Mouse (Mus musculus) c-Kit-positive CD71-positive TER-119-negative erythroid progenitor cells, embryonic 14.5 days (primary cell): Measurements from ENCODE around the gene Slc15a1.

Source experiments
- DNase-seq: peaks from one replicate; pipeline ENCODE4 v3.0.0-alpha.2; 2013; ENCODE audit warnings: low read depth

Slc15a1 gene

GRCm38 (mm10) chr14:121492328-121492727 lies 12.7 kb downstream of the Slc15a1 start:
- DNase-seq = no peak

DNA sequence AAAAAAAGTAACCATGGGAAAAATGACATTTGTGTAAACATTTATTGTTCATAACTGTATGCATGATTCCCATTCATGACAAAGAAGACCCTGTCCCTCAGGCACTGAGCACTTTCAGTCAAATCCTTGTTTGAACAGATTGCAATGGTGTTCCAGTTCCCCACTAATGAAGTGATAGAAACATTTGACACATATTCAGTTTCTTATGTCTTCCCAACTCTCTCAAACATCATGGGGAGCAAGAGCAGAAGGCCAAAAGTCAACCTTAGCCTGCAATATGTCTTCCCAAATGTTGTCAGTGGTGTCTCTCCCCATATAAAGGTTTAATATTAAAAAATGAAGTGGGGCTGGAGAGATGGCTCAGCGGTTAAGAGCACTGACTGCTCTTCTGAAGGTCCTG lies 19.3 kb downstream of the Slc15a1 start:
- DNase-seq = no peak

DNA sequence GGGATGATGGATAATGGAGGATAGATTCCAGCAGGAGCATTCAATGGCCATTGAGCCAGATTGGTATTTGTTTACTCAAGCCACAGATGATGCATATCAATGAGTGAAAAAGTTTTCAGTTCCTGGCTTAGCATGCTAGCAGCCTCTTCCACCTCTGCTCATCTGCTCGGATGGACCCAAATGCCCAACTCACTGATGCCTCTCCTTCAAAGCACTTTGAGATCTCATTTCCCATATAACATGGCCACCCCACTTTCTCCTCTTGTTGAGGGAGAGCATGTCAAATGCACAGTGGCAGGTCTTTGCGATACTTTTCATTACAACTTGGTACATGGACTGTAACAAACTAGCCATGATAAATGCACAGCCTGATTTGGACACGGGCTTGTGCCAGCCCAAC lies 20.6 kb downstream of the Slc15a1 start:
- DNase-seq = no peak

GRCm38 (mm10) chr14:121482181-121482580 lies 22.9 kb downstream of the Slc15a1 start:
- DNase-seq = no peak

- DNase-seq = no peak
Measured at GRCm38 (mm10) chr14:121481591-121481990, 23.5 kb downstream of the Slc15a1 start.

GRCm38 (mm10) chr14:121479096-121479495 lies 26.0 kb downstream of the Slc15a1 start:
- no peak for DNase-seq

- no peak for DNase-seq
Measured at GRCm38 (mm10) chr14:121477925-121478693, 26.9 kb downstream of the Slc15a1 start.

- DNase-seq = no peak
Measured at GRCm38 (mm10) chr14:121473869-121474268, 31.2 kb downstream of the Slc15a1 start.

DNA sequence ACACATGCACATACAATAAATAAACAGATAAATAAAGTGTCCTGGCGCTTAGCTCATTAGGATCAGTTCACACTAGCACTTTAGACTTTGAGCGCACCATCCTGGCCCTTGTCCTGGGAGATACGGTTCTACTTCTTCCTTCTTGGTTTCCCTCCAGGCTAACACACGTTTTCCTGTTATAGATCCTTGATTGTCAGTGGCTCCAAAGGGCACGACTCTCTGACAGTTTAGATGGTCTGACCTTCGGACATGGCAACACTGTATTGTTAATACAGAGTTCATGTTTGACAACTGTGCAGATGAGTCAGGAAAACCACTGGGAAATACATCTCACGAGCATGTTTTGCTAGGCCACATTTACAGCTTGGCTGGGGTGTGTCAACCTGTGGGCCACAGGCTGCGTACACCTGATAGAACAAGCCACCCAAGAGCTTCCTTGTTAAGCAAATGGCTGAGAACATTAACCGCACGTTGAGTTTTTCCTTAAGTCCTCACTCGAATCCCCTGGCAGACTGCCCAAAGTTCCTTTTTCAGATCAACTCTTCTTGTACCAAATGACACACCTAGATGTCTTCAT lies 33.4 kb downstream of the Slc15a1 start:
- DNase-seq = no peak

GRCm38 (mm10) chr14:121469601-121470000 lies 35.5 kb downstream of the Slc15a1 start:
- no peak for DNase-seq

DNA sequence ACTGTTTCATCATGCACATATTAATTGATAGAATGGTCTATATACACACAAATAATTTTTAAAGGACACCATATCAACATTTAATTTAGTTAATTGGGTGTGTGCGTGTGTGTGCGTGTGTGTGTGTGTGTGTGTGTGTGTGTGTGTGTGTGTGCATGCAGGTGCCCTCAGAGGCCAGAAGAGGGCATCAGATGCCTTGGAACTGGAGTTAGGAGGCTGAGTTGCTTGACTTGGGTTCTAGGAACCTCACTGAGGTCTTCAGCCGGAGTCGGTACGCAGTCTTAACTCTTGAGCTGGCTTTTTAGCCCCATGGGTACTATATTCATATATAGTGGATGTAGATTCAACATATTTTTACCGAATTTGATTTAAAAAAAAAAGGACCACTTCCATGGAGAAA lies 37.4 kb downstream of the Slc15a1 start:
- DNase-seq = no peak

DNA sequence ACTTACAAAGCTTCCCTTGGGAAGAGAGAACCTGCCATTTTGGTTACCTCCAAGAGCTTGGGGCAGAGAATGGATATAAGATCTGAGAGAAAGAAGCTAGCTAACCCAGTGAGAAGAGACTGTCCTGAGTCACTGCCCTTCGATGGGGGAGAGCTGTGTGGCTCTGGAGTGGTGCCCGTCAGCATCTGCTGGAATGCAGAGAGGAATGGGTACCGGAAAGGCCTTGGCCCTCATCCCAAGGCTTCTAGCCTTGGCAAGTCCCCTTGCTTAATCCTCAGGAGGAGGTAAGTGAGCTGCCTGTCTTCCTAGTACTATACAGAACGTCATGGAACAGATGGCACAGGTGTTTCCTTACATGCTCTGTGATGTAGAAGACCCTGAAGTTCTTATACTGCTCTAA lies 38.6 kb downstream of the Slc15a1 start:
- no peak for DNase-seq

DNA sequence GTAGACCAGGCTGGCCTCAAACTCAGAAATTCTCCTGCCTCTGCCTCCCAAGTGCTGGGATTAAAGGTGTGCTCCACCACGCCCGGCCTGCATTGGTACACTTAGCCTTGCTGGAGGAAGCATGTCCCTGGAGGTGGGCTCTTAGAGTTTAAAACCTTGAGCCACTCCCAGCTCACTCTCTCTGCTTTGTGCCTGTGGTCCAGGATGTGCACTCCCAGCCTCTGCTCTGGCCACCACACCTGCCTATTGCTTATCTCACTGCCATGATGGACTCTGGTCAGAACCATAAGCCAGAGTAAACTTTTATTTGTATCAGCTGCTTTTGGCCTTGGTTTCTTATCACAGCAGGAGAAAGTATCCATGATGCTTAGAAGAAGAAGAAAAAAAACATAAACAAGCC lies 40.7 kb downstream of the Slc15a1 start:
- no peak for DNase-seq

DNA sequence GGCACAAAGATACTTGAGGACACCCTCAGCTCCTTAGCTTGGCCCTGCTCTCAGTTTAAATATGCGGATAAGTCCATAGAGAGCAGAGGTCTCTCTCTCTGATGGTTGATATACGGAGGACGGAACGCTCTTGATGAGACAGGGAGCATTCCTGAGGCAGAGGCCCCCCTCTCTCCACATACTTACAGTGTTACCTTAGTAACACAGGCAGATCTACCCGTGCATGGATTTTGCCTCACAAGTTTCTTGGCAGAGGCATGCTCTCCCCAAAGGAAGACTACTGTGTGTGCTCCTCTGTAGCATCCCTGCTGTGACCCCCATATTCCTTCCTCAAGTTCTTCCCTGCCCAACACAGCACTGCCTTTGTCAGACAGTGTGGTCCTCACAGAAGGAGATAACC lies 42.3 kb downstream of the Slc15a1 start:
- no peak for DNase-seq

DNA sequence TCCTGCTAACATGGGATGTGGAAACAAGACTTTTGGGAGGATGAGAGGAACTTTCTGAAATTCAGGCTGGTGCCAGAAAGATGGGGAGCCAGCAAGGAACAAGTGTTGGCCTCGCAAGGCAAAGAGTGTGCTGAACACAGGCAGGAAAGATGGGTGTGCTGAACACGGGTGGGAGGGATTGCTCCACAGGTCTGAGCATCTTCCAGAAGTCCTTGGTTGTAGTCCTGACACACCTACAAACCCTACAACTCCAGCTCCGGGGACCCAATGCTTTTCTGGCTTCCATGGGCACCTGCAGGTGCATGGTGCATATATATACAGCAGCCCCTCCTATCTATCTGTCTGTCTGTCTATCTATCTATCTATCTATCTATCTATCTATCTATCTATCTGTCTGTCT lies 44.1 kb downstream of the Slc15a1 start:
- no peak for DNase-seq

DNA sequence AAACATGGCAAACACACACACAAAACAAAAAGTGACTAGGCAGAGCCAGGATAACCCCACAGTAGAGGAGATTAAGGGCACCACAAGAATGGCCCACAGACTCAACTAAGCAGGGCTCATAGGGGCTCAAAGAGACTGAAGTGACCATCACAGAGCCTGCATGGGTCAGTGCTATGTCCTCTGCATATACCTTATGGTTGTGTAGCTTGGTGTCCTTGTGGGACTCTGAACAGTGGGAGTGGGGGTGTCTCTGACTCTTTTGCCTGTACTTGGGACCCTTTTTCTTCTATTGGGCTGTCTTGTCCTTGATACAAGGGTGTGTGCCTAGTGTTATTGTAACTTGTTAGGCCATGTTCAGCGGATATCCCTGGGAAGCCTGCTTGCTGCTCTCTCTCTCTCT lies 46.5 kb downstream of the Slc15a1 start:
- no peak for DNase-seq

DNA sequence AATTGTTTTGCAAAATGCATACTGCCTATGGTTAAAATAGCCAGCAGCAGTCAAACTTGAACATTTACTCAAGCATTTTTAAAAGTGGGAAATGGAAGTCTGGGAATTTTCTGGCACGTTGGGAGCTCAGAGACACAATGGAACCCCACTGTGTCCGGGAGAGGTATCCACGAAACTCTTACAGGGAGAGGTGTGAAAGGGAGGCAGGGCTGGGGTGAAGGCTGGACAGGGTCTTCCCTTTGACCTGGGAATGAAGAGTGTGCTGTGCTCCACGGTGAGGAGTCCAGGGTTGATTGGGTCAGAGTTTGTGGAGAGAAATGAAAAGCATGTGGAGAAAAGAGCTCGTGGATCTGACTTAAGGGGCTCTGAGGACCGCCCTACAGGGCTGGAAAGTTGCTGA lies 47.5 kb downstream of the Slc15a1 start:
- DNase-seq = no peak

- no peak for DNase-seq
Measured at GRCm38 (mm10) chr14:121456416-121457285, 48.4 kb downstream of the Slc15a1 start.

DNA sequence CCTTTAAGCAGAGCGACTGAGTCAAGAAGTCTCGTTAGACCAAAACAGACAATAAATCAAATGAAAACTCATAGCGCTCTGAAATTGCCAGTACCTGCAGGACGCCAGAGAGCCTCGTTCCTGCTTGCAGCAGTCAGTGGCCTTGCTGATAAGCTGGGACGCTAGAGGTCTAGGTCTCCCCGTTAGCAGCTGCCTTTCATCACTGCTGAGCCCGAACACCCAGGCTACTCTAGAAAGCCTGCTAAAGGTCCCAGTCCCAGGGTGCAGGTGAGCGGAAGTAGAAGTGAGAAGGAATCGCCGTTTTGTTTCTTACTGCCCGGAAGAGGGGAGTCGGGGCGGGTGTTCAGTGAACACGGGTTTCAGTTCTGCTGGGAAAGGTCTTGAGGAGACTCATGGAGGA lies 49.1 kb downstream of the Slc15a1 start:
- no peak for DNase-seq

GRCm38 (mm10) chr14:121455527-121455926 lies 49.5 kb downstream of the Slc15a1 start:
- peak; percentile 68 for DNase-seq

DNA sequence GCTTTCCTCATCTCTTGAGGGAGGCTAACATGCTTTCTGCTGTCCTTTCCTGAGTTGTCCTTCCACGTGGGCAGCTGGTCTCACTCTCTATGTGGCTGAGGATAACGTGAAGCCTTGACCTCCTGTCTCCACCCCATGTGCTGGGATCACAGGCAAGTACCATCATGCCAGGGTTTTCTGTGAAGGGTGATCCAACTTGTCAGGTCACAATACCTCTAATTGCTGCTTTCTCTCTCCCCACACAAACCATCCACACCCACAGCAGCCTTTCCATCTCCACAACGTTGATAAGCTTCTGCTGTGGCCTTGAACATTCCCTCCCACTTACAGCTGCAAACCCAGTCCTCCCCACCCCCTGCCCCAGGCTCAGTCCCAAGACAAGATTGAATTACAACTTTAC lies 51.9 kb downstream of the Slc15a1 start:
- no peak for DNase-seq

DNA sequence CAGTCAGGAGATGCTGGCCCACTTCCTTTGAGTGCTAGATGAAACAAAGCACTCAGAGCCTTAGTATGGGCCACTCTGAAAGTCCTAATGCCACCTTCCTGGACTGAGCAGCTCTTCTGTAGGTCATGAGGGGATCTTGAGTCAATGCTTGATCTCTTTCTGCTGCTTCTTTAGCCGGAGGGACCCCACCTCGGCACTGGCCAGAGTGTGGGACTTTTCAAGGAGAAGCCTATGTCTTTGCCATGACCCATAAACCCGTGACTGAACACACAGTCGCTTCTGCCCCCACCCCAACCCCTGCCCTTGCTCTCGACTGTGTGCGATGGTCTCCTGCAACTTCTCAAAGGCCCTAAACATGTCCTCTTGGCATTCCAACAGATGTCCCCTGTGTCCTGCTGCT lies 52.8 kb downstream of the Slc15a1 start:
- DNase-seq = no peak

DNA sequence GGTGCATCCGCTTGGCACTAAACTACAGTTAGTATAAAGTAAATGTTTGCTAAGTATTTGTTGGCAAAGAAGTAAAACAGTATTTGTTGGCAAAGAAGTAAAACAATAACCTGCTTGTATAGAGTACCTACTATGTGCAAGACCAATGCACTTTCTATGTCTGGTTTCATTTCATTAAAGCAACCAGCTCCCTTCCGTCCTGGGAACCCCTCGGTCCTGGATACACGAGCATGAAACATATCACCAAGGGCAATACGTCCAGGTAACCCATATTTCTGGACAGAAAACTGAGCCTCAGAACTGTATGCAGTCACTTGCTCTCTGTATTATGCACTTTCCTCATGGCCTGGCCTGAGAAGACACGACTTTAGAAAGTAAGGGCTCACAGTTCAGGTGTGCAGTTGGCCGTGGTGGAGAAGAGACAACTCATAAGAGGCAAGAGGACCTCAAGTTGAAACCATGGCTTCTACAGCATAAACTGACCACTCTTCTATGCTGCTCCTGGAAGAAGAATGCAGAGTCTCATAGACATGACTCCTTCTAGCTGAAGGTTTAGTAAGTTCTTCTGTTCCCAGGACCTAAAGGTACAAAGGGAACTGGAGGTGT lies 53.5 kb downstream of the Slc15a1 start:
- DNase-seq = no peak
